Mouse (Mus musculus) left cerebral cortex, adult 2 months (tissue): Measurements from ENCODE around the gene Siglecg. TPM values are rescaled to one million over a fixed set of nuclear protein-coding genes. Genes with fewer than 3 reads are reported as not detected.
"Not testable (repeated sequence)": the region's sequence is repeated elsewhere in the genome, so short reads cannot be mapped to it uniquely, and the experiment has no call there.

Source experiments
- DNase-seq, 2 experiments: peaks; one replicate each; pipeline ENCODE4 v3.0.0; 2021 to 2022; ENCODE audit warnings: low spot score in 2 of 2, mixed read lengths in 1 of 2; ENCODE audit errors: extremely low spot score in 1 of 2
- H3K27ac ChIP-seq: fragments of 200-600 bp; 2 replicates; pipeline ENCODE4 v1.8.1; 2022
- H3K4me3 ChIP-seq: fragments of 200-600 bp; 2 replicates; pipeline ENCODE4 v1.8.1; 2022
- CTCF ChIP-seq: fragments of 200-600 bp; IDR thresholded peaks from 2 replicates; pipeline ENCODE4 v1.8.1; 2022; ENCODE audit warnings: antibody characterized with exemption, mild to moderate bottlenecking, moderate library complexity
- intact Hi-C: fragments of 180-260 bp; cut with DNase I; formaldehyde crosslinking; loops from one replicate; pipeline ENCODE4 v1.15.1; 2025
- long read RNA-seq, 2 experiments: library from polyadenylated mRNA; stranded (forward); transcript quantifications; one replicate each; pipeline ENCODE4 v2.0.0; 2021; ENCODE audit warnings: borderline mapping rate in 2 of 2
- total RNA-seq, 2 experiments: library from RNA; stranded (reverse); gene quantifications; 2 replicates each; pipeline ENCODE4 v1.2.3; 2021

Siglecg gene
- not detected for total RNA-seq
- long read RNA-seq, experiment 1: 0 reads
- long read RNA-seq, experiment 2: 0 reads

GRCm38 (mm10) chr7:43408131-43408553, at the start of gene Siglecg:
Gene Siglecg, plus strand, starts transcription at chr7:43408204.
- intact Hi-C loops: no loop called here
- no peak within 1 kb of the TSS for H3K4me3 ChIP-seq
- TF ChIP-seq CTCF: no peak
- no peak for DNase-seq
- H3K27ac ChIP-seq: no peak within 1 kb of the TSS

GRCm38 (mm10) chr7:43358556-43358955, 49.4 kb upstream of the Siglecg start:
- no peak overlapping the region for H3K4me3 ChIP-seq
- no peak for TF ChIP-seq CTCF
- intact Hi-C loops: no loop called here
- DNase-seq: no peak
- H3K27ac ChIP-seq: no peak overlapping the region

GRCm38 (mm10) chr7:43361442-43361841, 46.6 kb upstream of the Siglecg start:
- no peak for DNase-seq
- Histone ChIP-seq H3K4me3 (no peak overlapping the region), H3K27ac (no peak overlapping the region)
- intact Hi-C loops: no loop called here
- no peak for TF ChIP-seq CTCF

GRCm38 (mm10) chr7:43362021-43362420, 46.0 kb upstream of the Siglecg start:
- no peak for DNase-seq
- Histone ChIP-seq H3K4me3 (no peak overlapping the region), H3K27ac (no peak overlapping the region)
- no peak for TF ChIP-seq CTCF
- intact Hi-C loops: no loop called here

- intact Hi-C loops: loop anchor here (2.0 kb wide), 1 partner anchor 95 kb away; no protein-coding TSS in a partner anchor
- DNase-seq: peak; percentile 12 to 23
Observed at GRCm38 (mm10) chr7:43378226-43378625, 29.8 kb upstream of the Siglecg start.

GRCm38 (mm10) chr7:43392349-43393121, 15.5 kb upstream of the Siglecg start:
- intact Hi-C loops: no loop called here
- DNase-seq: no peak
- Histone ChIP-seq H3K4me3 (no peak overlapping the region), H3K27ac (no peak overlapping the region)
- no peak for TF ChIP-seq CTCF

More at GRCm38 (mm10) chr7:43378226-43378625, 29.8 kb upstream of the Siglecg start:
- no peak overlapping the region for H3K4me3 ChIP-seq
- TF ChIP-seq CTCF: peak; percentile 79
- no peak overlapping the region for H3K27ac ChIP-seq

- DNase-seq: no peak
- H3K4me3 ChIP-seq: no peak overlapping the region
- no peak overlapping the region for H3K27ac ChIP-seq
- TF ChIP-seq CTCF: no peak
- intact Hi-C loops: no loop called here
Observed at GRCm38 (mm10) chr7:43399501-43399900, 8.5 kb upstream of the Siglecg start.

GRCm38 (mm10) chr7:43402718-43403117, 5.3 kb upstream of the Siglecg start:
- Histone ChIP-seq H3K4me3 (no peak overlapping the region), H3K27ac (no peak overlapping the region)
- DNase-seq: no peak
- intact Hi-C loops: no loop called here
- TF ChIP-seq CTCF: no peak

- Histone ChIP-seq H3K4me3 (no peak overlapping the region), H3K27ac (no peak overlapping the region)
- no peak for TF ChIP-seq CTCF
- DNase-seq: no peak
- intact Hi-C loops: no loop called here
Observed at GRCm38 (mm10) chr7:43407573-43407972, 431 bp upstream of the Siglecg start.

GRCm38 (mm10) chr7:43409084-43409483, 1.1 kb downstream of the Siglecg start:
- intact Hi-C loops: no loop called here
- H3K4me3 ChIP-seq: no peak overlapping the region
- no peak for DNase-seq
- H3K27ac ChIP-seq: no peak overlapping the region
- no peak for TF ChIP-seq CTCF

- DNase-seq, H3K27ac ChIP-seq, H3K4me3 ChIP-seq, intact Hi-C loops: not testable (repeated sequence)
Observed at GRCm38 (mm10) chr7:43411724-43412123, 3.7 kb downstream of the Siglecg start.

- intact Hi-C loops: no loop called here
- DNase-seq: no peak
- Histone ChIP-seq H3K27ac (no peak overlapping the region), H3K4me3 (no peak overlapping the region)
- no peak for TF ChIP-seq CTCF
Observed at GRCm38 (mm10) chr7:43417298-43417697, 9.3 kb downstream of the Siglecg start.
